Mouse (Mus musculus) bone marrow macrophage, adult 2 months (primary cell): ENCODE data around the gene C2cd2. TPM values are rescaled to one million over a fixed set of nuclear protein-coding genes. Genes with fewer than 3 reads are reported as not detected.

Source experiments
- H3K27ac ChIP-seq: 2 replicates; pipeline ENCODE4 v1.5.1; 2012; ENCODE audit warnings: low read depth, low read length; ENCODE audit not compliant: insufficient read depth
- H3K4me1 ChIP-seq: 2 replicates; pipeline ENCODE4 v1.6.1; 2012; ENCODE audit warnings: low read length; ENCODE audit not compliant: control insufficient read depth, insufficient read depth
- H3K4me3 ChIP-seq: 2 replicates; pipeline ENCODE4 v1.5.1; 2012; ENCODE audit warnings: mild to moderate bottlenecking, low read length, moderate library complexity; ENCODE audit not compliant: insufficient read depth
- CTCF ChIP-seq: IDR thresholded peaks from 2 replicates; pipeline ENCODE4 v1.5.1; 2012; ENCODE audit warnings: low read depth, mild to moderate bottlenecking, low read length, moderate library complexity
- POLR2A ChIP-seq: IDR thresholded peaks from 2 replicates; pipeline ENCODE4 v1.6.1; 2012; ENCODE audit warnings: mild to moderate bottlenecking, low read depth, low read length, borderline replicate concordance
- polyA plus RNA-seq: library from polyadenylated mRNA; stranded (reverse); fragments of >200 nt; gene quantifications from 2 replicates; pipeline ENCODE4 v1.2.4, GENCODE M21; 2012; ENCODE audit not compliant: missing spikeins, insufficient read depth, insufficient read length

Gene C2cd2
- polyA plus RNA-seq, 1 experiment = 13.4 TPM

- TF ChIP-seq CTCF (no peak), POLR2A (no peak)
- Histone ChIP-seq H3K27ac (no peak overlapping the region), H3K4me3 (no peak overlapping the region), H3K4me1 (peaks cover 6% of the 10 kb centered on the region)
Measured at GRCm38 (mm10) chr16:97828207-97828606, 134.2 kb downstream of the C2cd2 start.

DNA sequence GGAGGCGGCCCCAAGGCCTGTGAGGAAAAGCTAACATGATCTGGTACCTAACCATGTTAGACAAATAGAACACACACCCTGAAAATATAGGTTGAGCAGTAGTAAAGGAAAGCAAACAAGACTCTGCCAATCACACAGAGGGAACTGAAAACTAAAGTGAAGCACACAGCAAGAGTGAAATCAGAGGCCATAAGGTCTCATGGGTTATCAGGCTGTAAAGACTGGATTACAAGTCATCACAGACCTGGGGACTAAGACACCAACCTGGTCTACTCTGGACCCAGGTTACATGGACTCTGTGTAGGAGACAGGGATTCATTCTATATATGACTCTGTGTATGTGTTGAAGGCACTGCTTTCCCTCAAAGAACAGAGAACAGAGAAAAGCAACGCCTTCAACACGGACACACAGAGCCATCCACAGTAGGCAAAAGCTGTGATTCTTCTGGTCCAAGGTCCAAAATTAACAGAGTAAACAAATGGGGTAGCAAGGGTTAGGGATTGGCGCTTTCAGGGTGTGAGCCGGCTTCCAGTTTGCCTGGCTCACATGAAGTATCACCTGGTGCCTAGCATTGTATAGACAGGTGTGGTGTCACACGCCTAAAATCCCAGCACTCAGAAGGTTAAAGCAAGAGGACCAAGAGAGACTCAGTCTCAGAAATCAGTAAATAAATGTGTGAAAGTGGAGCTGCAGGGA, 138.9 kb downstream of the C2cd2 start:
- H3K4me1 ChIP-seq = peaks cover 14% of the 10 kb centered on the region

DNA sequence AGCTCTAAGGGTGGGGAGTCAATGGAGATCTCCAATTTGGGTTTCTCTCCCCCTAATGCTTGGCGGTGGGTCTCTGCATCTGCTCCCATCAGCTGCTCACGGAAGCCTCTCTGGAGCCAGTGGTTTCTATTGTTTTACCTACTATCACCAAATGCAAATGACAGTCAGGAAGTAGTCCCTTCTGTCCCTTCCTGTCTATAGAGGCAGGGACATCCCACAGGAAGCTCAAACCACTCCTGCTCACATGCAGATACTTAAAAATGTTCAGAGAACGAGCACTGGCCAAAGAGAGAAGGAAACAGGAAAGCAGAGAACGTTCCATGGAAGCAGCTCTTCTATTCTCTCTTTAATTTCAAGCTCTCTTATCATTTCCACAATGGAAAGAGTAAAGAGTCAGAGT, 142.9 kb downstream of the C2cd2 start:
- Histone ChIP-seq H3K4me3 (no peak overlapping the region), H3K4me1 (peaks cover 14% of the 10 kb centered on the region)
- no peak for TF ChIP-seq CTCF
- TF ChIP-seq POLR2A = no peak

More for the DNA sequence above, 138.9 kb downstream of the C2cd2 start:
- Histone ChIP-seq H3K4me3 (no peak overlapping the region), H3K27ac (peak overlapping the region; percentile 16; the same call in 1 of the 2 replicates)
- no peak for TF ChIP-seq CTCF
- no peak for TF ChIP-seq POLR2A

DNA sequence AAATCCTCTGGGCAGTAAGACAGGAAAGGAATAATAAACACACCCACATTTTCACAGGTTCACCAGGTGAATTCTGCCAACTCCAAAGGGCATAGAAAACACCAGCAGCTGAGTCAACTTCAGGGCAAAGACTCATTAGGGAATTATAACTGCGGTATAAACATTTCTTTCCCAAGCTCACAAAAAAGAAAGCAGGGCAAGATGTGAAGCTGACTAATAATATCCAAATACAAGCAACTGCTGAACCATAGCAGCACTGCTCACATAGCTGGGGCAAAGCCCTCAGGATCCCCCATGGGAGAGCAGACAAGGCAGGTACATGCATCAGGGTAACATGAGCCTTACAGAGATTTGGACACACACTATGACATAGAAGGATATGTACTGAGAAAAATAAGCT, 145.0 kb downstream of the C2cd2 start:
- no peak overlapping the region for H3K4me3 ChIP-seq
- H3K4me1 ChIP-seq = 0 out of 2 replicates have a peak, but pooled peaks cover 2% of the 10 kb centered on the region
- H3K27ac ChIP-seq = no peak overlapping the region
- no peak for TF ChIP-seq CTCF
- no peak for TF ChIP-seq POLR2A

More for the DNA sequence above, 142.9 kb downstream of the C2cd2 start:
- H3K27ac ChIP-seq = no peak overlapping the region

- Histone ChIP-seq H3K4me1 (0 out of 2 replicates have a peak, but pooled peaks cover 2% of the 10 kb centered on the region), H3K4me3 (no peak overlapping the region), H3K27ac (no peak overlapping the region)
- no peak for TF ChIP-seq CTCF
- TF ChIP-seq POLR2A = no peak
Measured at GRCm38 (mm10) chr16:97815269-97815668, 147.1 kb downstream of the C2cd2 start.

- TF ChIP-seq POLR2A (no peak), CTCF (no peak)
- Histone ChIP-seq H3K4me3 (no peak overlapping the region), H3K27ac (no peak overlapping the region), H3K4me1 (no peaks in the 10 kb centered on the region)
Measured at GRCm38 (mm10) chr16:97814060-97814459, 148.3 kb downstream of the C2cd2 start.

DNA sequence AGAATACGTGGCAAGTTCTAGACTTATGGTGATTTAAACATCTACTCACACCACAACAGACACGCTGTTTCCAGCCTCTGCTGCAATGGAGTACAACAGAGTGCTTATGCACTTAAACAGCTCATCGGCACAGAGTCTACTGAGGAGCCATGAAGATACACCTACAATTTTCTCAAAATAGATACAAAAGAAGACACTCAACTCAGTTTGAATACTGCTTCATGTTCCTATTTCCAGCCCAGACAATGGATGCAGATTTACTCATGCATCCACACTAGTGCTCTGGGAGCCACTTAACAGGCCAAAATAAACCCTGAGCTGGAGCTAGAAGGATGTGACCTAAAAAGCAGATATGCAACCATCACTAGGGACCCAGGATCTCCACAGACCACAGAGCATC, 153.5 kb downstream of the C2cd2 start:
- TF ChIP-seq POLR2A (no peak), CTCF (no peak)
- no peaks in the 10 kb centered on the region for H3K4me1 ChIP-seq
- H3K4me3 ChIP-seq = no peak overlapping the region

GRCm38 (mm10) chr16:97805646-97806045, 156.8 kb downstream of the C2cd2 start:
- Histone ChIP-seq H3K4me1 (no peaks in the 10 kb centered on the region), H3K27ac (no peak overlapping the region), H3K4me3 (no peak overlapping the region)
- TF ChIP-seq CTCF (no peak), POLR2A (no peak)

More for the DNA sequence above, 153.5 kb downstream of the C2cd2 start:
- H3K27ac ChIP-seq = no peak overlapping the region

Other genes starting within 250 kb of the C2cd2 start
- not detected in 2 replicates for gene Ripk4, start 198.8 kb downstream of the C2cd2 start, polyA plus RNA-seq
- 4.4 and 7.5 TPM in 2 replicates for gene Prdm15, start 110.7 kb downstream of the C2cd2 start, polyA plus RNA-seq
- 13.8 and 16.2 TPM in 2 replicates for gene Zbtb21, start within 50 bp of the C2cd2 start, polyA plus RNA-seq
- gene B230307C23Rik, start 34.7 kb upstream of the C2cd2 start, polyA plus RNA-seq = 13.2 and 14.3 TPM in 2 replicates
- 6.4 and 6.5 TPM in 2 replicates for gene A630089N07Rik, start 119.9 kb upstream of the C2cd2 start, polyA plus RNA-seq